Comparison of ENCODE assay signal across 8 mouse cellular contexts in the genomic region with DNA sequence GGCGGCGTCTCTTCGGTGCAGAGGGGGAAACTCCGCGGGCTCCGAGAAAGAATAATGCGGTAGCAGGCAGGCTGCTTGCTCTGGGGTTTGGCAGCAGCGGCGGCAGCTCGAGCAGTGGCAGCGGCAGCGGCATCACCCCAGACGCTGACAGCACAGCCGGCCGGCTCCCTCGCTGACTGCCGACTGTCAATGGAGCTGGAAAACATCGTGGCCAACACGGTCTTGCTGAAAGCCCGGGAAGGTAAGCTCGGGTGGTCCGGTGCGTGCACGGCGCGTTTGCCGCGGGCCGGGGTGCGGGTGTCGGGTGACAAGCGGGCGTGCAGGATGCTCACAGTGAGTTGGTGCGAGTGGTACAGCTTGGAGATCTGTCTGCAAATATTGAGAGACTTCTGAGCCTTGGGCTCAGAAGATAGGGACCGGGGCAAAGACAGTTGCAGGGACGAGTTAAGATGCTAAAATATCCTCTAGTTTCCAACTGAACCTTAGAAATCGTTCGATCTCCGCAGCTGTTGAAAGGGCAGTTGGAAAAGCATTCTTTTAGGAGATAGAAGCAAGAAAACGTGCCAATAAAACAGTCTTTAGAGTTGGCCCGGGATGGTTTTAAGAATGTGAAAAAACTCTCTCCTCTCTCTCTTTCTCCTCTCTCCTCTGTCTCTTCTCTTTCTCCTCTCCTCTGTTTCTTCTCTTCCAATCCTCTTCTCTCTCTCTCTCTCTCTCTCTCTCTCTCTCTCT. TPM values are rescaled to one million over a fixed set of nuclear protein-coding genes. Genes with fewer than 3 reads are reported as not detected.
DNase-seq lines count a peak whose midpoint lies in the region; ATAC-seq and TF ChIP-seq lines count a peak whose summit lies in the region.

No protein-coding gene starts in this region.

- H3K9me3 ChIP-seq in lung, embryonic 14.5 days (ENCODE audit: low read depth, low read length), result no peaks in the 10 kb centered on the region
- no peaks in the 10 kb centered on the region for H3K9me3 ChIP-seq in heart, postnatal 0 days (replicated peaks; ENCODE audit: control insufficient read depth, low read length)
- H3K9me3 ChIP-seq in limb, embryonic 15.5 days, result no peaks in the 10 kb centered on the region
- no peaks in the 10 kb centered on the region for H3K9me3 ChIP-seq in neural tube, embryonic 15.5 days (replicated peaks)

- H3K4me2 ChIP-seq in lung, embryonic 14.5 days, result peak overlapping the region; percentile 81
- H3K4me2 ChIP-seq in heart, postnatal 0 days (ENCODE audit: low read depth, low read length), result peak overlapping the region; percentile 78
- peak overlapping the region; percentile 66 for H3K4me2 ChIP-seq in limb, embryonic 15.5 days
- peak overlapping the region; percentile 67 for H3K4me2 ChIP-seq in neural tube, embryonic 15.5 days

- peak overlapping the region; percentile 79 for H3K4me3 ChIP-seq in lung, embryonic 14.5 days (ENCODE audit: low read depth, low read length)
- H3K4me3 ChIP-seq in heart, postnatal 0 days (ENCODE audit: low read depth, low read length), result peak overlapping the region; percentile 85
- peak overlapping the region; percentile 80 for H3K4me3 ChIP-seq in limb, embryonic 15.5 days
- peak overlapping the region; percentile 87 for H3K4me3 ChIP-seq in neural tube, embryonic 15.5 days (replicated peaks)

- TF ChIP-seq CTCF in lung, embryonic 14.5 days (IDR thresholded peaks at IDR 0.05; ENCODE audit: low read depth), result no peak
- no peak for TF ChIP-seq CTCF in heart, postnatal 0 days (IDR thresholded peaks at IDR 0.05; ENCODE audit: low read depth)

- H3K27me3 ChIP-seq in lung, embryonic 14.5 days (ENCODE audit: insufficient read depth, low read length), result no peaks in the 10 kb centered on the region
- H3K27me3 ChIP-seq in heart, postnatal 0 days (ENCODE audit: control insufficient read depth, insufficient read depth, low read length), result no peaks in the 10 kb centered on the region
- no peaks in the 10 kb centered on the region for H3K27me3 ChIP-seq in limb, embryonic 15.5 days
- H3K27me3 ChIP-seq in neural tube, embryonic 15.5 days (replicated peaks), result no peaks in the 10 kb centered on the region

- peak; percentile 36 for ATAC-seq in lung, embryonic 14.5 days (ENCODE audit: insufficient read depth)
- ATAC-seq in erythroblast, adult 5-6 weeks (replicated peaks; ENCODE audit: low FRiP score, poor library complexity, severe bottlenecking), result peak; percentile 17
- peak; percentile 12; the same call in 1 of the 2 replicates for ATAC-seq in heart, postnatal 0 days (ENCODE audit: insufficient read depth, low read depth)
- ATAC-seq in limb, embryonic 15.5 days (ENCODE audit: insufficient number of reproducible peaks, low FRiP score, low TSS enrichment, low read depth), result peak; percentile 30; the same call in 1 of the 2 replicates
- peak; percentile 72 for ATAC-seq in neural tube, embryonic 15.5 days (ENCODE audit: low FRiP score)

- peak overlapping the region; percentile 98 for H3K27ac ChIP-seq in lung, embryonic 14.5 days (ENCODE audit: low read depth)
- peak overlapping the region; percentile 97 for H3K27ac ChIP-seq in heart, postnatal 0 days (ENCODE audit: low read depth)
- H3K27ac ChIP-seq in limb, embryonic 15.5 days, result peak overlapping the region; percentile 97
- H3K27ac ChIP-seq in neural tube, embryonic 15.5 days (replicated peaks), result peak overlapping the region; percentile 94

- no peaks in the 10 kb centered on the region; the same call in 1 of the 2 replicates for H3K4me1 ChIP-seq in lung, embryonic 14.5 days (ENCODE audit: insufficient read depth)
- H3K4me1 ChIP-seq in heart, postnatal 0 days (ENCODE audit: control insufficient read depth, insufficient read depth), result peaks cover 25% of the 10 kb centered on the region
- peaks cover 12% of the 10 kb centered on the region; the same call in 1 of the 2 replicates for H3K4me1 ChIP-seq in limb, embryonic 15.5 days
- H3K4me1 ChIP-seq in neural tube, embryonic 15.5 days, result peaks cover 25% of the 10 kb centered on the region

- under 1% methylated on average over 41 of the region's 41 CpGs for WGBS in lung, embryonic 14.5 days
- WGBS in heart, postnatal 0 days, result under 1% methylated on average over 41 of the region's 41 CpGs
- WGBS in limb, embryonic 15.5 days, result under 1% methylated on average over 38 of the region's 41 CpGs
- WGBS in neural tube, embryonic 15.5 days, result under 1% methylated on average over 41 of the region's 41 CpGs

- no peaks in the 10 kb centered on the region for H3K36me3 ChIP-seq in lung, embryonic 14.5 days (ENCODE audit: insufficient read depth)
- no peaks in the 10 kb centered on the region for H3K36me3 ChIP-seq in heart, postnatal 0 days (replicated peaks; ENCODE audit: control insufficient read depth, insufficient read depth, low read length)
- H3K36me3 ChIP-seq in limb, embryonic 15.5 days, result no peaks in the 10 kb centered on the region
- H3K36me3 ChIP-seq in neural tube, embryonic 15.5 days, result no peaks in the 10 kb centered on the region

- H3K9ac ChIP-seq in lung, embryonic 14.5 days, result peak overlapping the region; percentile 86
- H3K9ac ChIP-seq in heart, postnatal 0 days (replicated peaks; ENCODE audit: low read depth, low read length), result peak overlapping the region; percentile 52
- peak overlapping the region; percentile 54 for H3K9ac ChIP-seq in limb, embryonic 15.5 days
- peak overlapping the region; percentile 76 for H3K9ac ChIP-seq in neural tube, embryonic 15.5 days (replicated peaks)

- TF ChIP-seq EP300 in heart, postnatal 0 days (IDR thresholded peaks at IDR 0.05; ENCODE audit: low read depth), result no peak

- DNase-seq in lung, embryonic 14.5 days, result no peak
- DNase-seq in lung, postnatal 25 days (ENCODE audit: low spot score), result no peak
- DNase-seq in adrenal gland, postnatal 10 days, result peak; percentile 60
- no peak for DNase-seq in heart, postnatal 0 days (ENCODE audit: low spot score)
- no peak for DNase-seq in thymus, postnatal 14 days

RNA-seq across cellular contexts. Expression of gene Grk5, which starts 1.0 kb away (rescaled TPM):
- 3.2 and 4.5 TPM in 2 replicates for polyA plus RNA-seq in lung, embryonic 14.5 days (2014; fragmentation: Nextera tagmentation; extraction: Ambion mirVana)
- 10 to 100 TPM; 13.1 to 14.6 TPM for total RNA-seq in adrenal gland, postnatal 10 days (2021)
- total RNA-seq in erythroblast, adult 5-6 weeks (2015; ENCODE audit: low replicate concordance), result 2.7 and 12.1 TPM in 2 replicates
- 5.2 and 14.6 TPM in 2 replicates for total RNA-seq in erythroblast, adult 5-6 weeks (2017; ENCODE audit: low replicate concordance)
- 12.8 and 14.6 TPM in 2 replicates for total RNA-seq in heart, postnatal 0 days (2014; rRNA removed; ENCODE audit: low replicate concordance)
- polyA plus RNA-seq in heart, postnatal 0 days (2015; fragmentation: Nextera tagmentation; extraction: Ambion mirVana), result 2.6 and 2.9 TPM in 2 replicates
- 1.6 and 2.5 TPM in 2 replicates for polyA plus RNA-seq in limb, embryonic 15.5 days (2015; fragmentation: Nextera tagmentation; extraction: Ambion mirVana)
- 2.6 and 2.8 TPM in 2 replicates for polyA plus RNA-seq in neural tube, embryonic 15.5 days (2015; fragmentation: Nextera tagmentation; extraction: Ambion mirVana)

RNA-seq across cellular contexts. Expression of gene Prdx3, which starts 16.2 kb away (rescaled TPM):
- 115 and 125 TPM in 2 replicates for polyA plus RNA-seq in lung, embryonic 14.5 days (2014; fragmentation: Nextera tagmentation; extraction: Ambion mirVana)
- total RNA-seq in adrenal gland, postnatal 10 days (2021), result 100 to 1,000 TPM; 406 to 429 TPM
- total RNA-seq in erythroblast, adult 5-6 weeks (2015; ENCODE audit: low replicate concordance), result 99.3 and 105 TPM in 2 replicates
- 88.4 and 96.3 TPM in 2 replicates for total RNA-seq in erythroblast, adult 5-6 weeks (2017; ENCODE audit: low replicate concordance)
- total RNA-seq in heart, postnatal 0 days (2014; rRNA removed; ENCODE audit: low replicate concordance), result 275 and 312 TPM in 2 replicates
- polyA plus RNA-seq in heart, postnatal 0 days (2015; fragmentation: Nextera tagmentation; extraction: Ambion mirVana), result 303 and 307 TPM in 2 replicates
- polyA plus RNA-seq in limb, embryonic 15.5 days (2015; fragmentation: Nextera tagmentation; extraction: Ambion mirVana), result 89.6 and 93.0 TPM in 2 replicates
- 132 and 133 TPM in 2 replicates for polyA plus RNA-seq in neural tube, embryonic 15.5 days (2015; fragmentation: Nextera tagmentation; extraction: Ambion mirVana)

RNA-seq across cellular contexts. Expression of gene Sfxn4, which starts 29.3 kb away (rescaled TPM):
- polyA plus RNA-seq in lung, embryonic 14.5 days (2014; fragmentation: Nextera tagmentation; extraction: Ambion mirVana), result 6.4 and 6.5 TPM in 2 replicates
- 1 to 10 TPM; 4.1 to 6.4 TPM for total RNA-seq in adrenal gland, postnatal 10 days (2021)
- 7.3 and 11.9 TPM in 2 replicates for total RNA-seq in erythroblast, adult 5-6 weeks (2015; ENCODE audit: low replicate concordance)
- 3.5 and 13.2 TPM in 2 replicates for total RNA-seq in erythroblast, adult 5-6 weeks (2017; ENCODE audit: low replicate concordance)
- total RNA-seq in heart, postnatal 0 days (2014; rRNA removed; ENCODE audit: low replicate concordance), result 6.3 and 6.6 TPM in 2 replicates
- 7.7 and 9.1 TPM in 2 replicates for polyA plus RNA-seq in heart, postnatal 0 days (2015; fragmentation: Nextera tagmentation; extraction: Ambion mirVana)
- 8.5 and 9.6 TPM in 2 replicates for polyA plus RNA-seq in limb, embryonic 15.5 days (2015; fragmentation: Nextera tagmentation; extraction: Ambion mirVana)
- polyA plus RNA-seq in neural tube, embryonic 15.5 days (2015; fragmentation: Nextera tagmentation; extraction: Ambion mirVana), result 11.0 and 13.0 TPM in 2 replicates

Comparison
In these comparisons a context has a peak if more than half of its experiments do, and no peak if none do; other contexts are left out.
1. ATAC-seq: peak in every context shown above with its lines; median percentile 72 in neural tube, embryonic 15.5 days; 36 in lung, embryonic 14.5 days; 30 in limb, embryonic 15.5 days; 17 in erythroblast, adult 5-6 weeks; 12 in heart, postnatal 0 days.